Comparison of ENCODE assay signal across 21 mouse cellular contexts in genomic region chr12:84235981-84236752, GRCm38 (mm10). TPM values are rescaled to one million over a fixed set of nuclear protein-coding genes. Genes with fewer than 3 reads are reported as not detected.
DNase-seq lines count a peak whose midpoint lies in the region; ATAC-seq and TF ChIP-seq lines count a peak whose summit lies in the region.
"Had no signal": no experiment of that assay in that cellular context is flagged by ENCODE, and none has a peak within 500 bp of the region (broad histone marks: within the 10 kb centered on the region; RNA-seq: fewer than 3 reads in every experiment).

No protein-coding gene starts in this region.

- H3K4me2 ChIP-seq in liver, postnatal 0 days (ENCODE audit: low read depth, low read length), result no peak overlapping the region
- no peak overlapping the region for H3K4me2 ChIP-seq in liver, embryonic 12.5 days
- H3K4me2 ChIP-seq in CH12.LX (ENCODE audit: insufficient read depth, low read depth, poor library complexity, severe bottlenecking), result no peak overlapping the region
- no peak overlapping the region for H3K4me2 ChIP-seq in stomach, embryonic 16.5 days (ENCODE audit: low read depth, low read length)
- no peak overlapping the region for H3K4me2 ChIP-seq in hindbrain, embryonic 12.5 days (replicated peaks)
- H3K4me2 ChIP-seq: heart, embryonic 15.5 days; neural tube, embryonic 12.5 days had no signal

- no peak for DNase-seq in liver, postnatal 0 days
- DNase-seq in CH12.LX (ENCODE audit: extremely low read depth) (peak; percentile 22), MEL (ENCODE audit: low read depth, low spot score) (no peak)
- DNase-seq in spleen, postnatal 10 days (ENCODE audit: low spot score in 2 of 2), result no peak
- DNase-seq: cerebellum, adult 2 months; cerebellum, postnatal 36 days; gastrocnemius, postnatal 25 days; kidney, adult 18-20 months; lung, adult 2 months; right cerebral cortex, postnatal 4 days; thymus, postnatal 36 days had no signal

- 0 out of 2 replicates have a peak, but pooled peaks cover 2% of the 10 kb centered on the region for H3K27me3 ChIP-seq in liver, postnatal 0 days (ENCODE audit: insufficient read depth, low read length)
- peaks cover 20% of the 10 kb centered on the region for H3K27me3 ChIP-seq in liver, embryonic 12.5 days (replicated peaks)
- H3K27me3 ChIP-seq in CH12.LX (replicated peaks), result no peaks in the 10 kb centered on the region
- peaks cover 0 to 3% of the 10 kb centered on the region in 2 experiments for H3K27me3 ChIP-seq in MEL (ENCODE audit: control insufficient read depth in 1 of 2, insufficient read depth in 2 of 2, low read length in 2 of 2)
- no peaks in the 10 kb centered on the region for H3K27me3 ChIP-seq in stomach, embryonic 16.5 days (ENCODE audit: control insufficient read depth, insufficient read depth, low read length)
- no peaks in the 10 kb centered on the region for H3K27me3 ChIP-seq in hindbrain, embryonic 12.5 days
- H3K27me3 ChIP-seq: heart, embryonic 15.5 days; neural tube, embryonic 12.5 days; Patski had no signal

- no peak overlapping the region for H3K27ac ChIP-seq in liver, postnatal 0 days (ENCODE audit: low read depth)
- no peak overlapping the region for H3K27ac ChIP-seq in liver, embryonic 12.5 days
- H3K27ac ChIP-seq in CH12.LX (ENCODE audit: insufficient read depth, low read depth) (no peak overlapping the region), MEL (ENCODE audit: control insufficient read depth, low read depth, low read length) (no peak overlapping the region)
- 0 out of 2 replicates have a peak overlapping the region, but pooled peaks have one; percentile 49 for H3K27ac ChIP-seq in stomach, embryonic 16.5 days (ENCODE audit: low read length)
- no peak overlapping the region for H3K27ac ChIP-seq in hindbrain, embryonic 12.5 days
- H3K27ac ChIP-seq: heart, embryonic 15.5 days; limb, embryonic 10.5 days; midbrain, embryonic 10.5 days; neural tube, embryonic 12.5 days had no signal

- WGBS in liver, postnatal 0 days (ENCODE audit: insufficient replicate concordance), result 72% methylated on average over 10 of the region's 10 CpGs
- 65% methylated on average over 10 of the region's 10 CpGs for WGBS in liver, embryonic 12.5 days (ENCODE audit: insufficient replicate concordance)
- WGBS in stomach, embryonic 16.5 days, result 71% methylated on average over 10 of the region's 10 CpGs
- WGBS in hindbrain, embryonic 12.5 days, result 84% methylated on average over 10 of the region's 10 CpGs

- no peak overlapping the region for H3K9ac ChIP-seq in liver, postnatal 0 days (replicated peaks)
- H3K9ac ChIP-seq in liver, embryonic 12.5 days, result no peak overlapping the region
- H3K9ac ChIP-seq in CH12.LX (ENCODE audit: insufficient read depth, low read depth) (no peak overlapping the region), MEL (ENCODE audit: control insufficient read depth, low read depth, low read length, poor library complexity, severe bottlenecking) (no peak overlapping the region)
- H3K9ac ChIP-seq in stomach, embryonic 16.5 days (ENCODE audit: low read length), result no peak overlapping the region
- H3K9ac ChIP-seq in hindbrain, embryonic 12.5 days, result no peak overlapping the region
- H3K9ac ChIP-seq: heart, embryonic 15.5 days; neural tube, embryonic 12.5 days had no signal

- in situ Hi-C loops in CH12.LX (cut with MboI; ENCODE audit: low pct_ligation_motif_present, low pct_unique_long_range_greater_than_20kb, low sequenced_read_pairs), result no loop called here

- no peak for TF ChIP-seq EP300 in liver, postnatal 0 days (IDR thresholded peaks at IDR 0.05; ENCODE audit: low read depth)
- no peak for TF ChIP-seq EP300 in CH12.LX (IDR thresholded peaks at IDR 0.05; ENCODE audit: low read length)
- TF ChIP-seq EP300 in MEL (IDR thresholded peaks at IDR 0.05; ENCODE audit: low read depth in 1 of 2, low read length in 2 of 2), result no peak

- TF ChIP-seq RAD21 in CH12.LX (IDR thresholded peaks at IDR 0.05; ENCODE audit: low read depth, low read length) (no peak; the same call in 1 of the 2 replicates), MEL (IDR thresholded peaks at IDR 0.05; ENCODE audit: low read depth, low read length) (no peak)

- no peak for ATAC-seq in liver, postnatal 0 days
- no peak for ATAC-seq in liver, embryonic 12.5 days
- ATAC-seq in stomach, embryonic 16.5 days (ENCODE audit: insufficient read depth, low FRiP score), result no peak
- ATAC-seq in hindbrain, embryonic 12.5 days (ENCODE audit: low FRiP score), result no peak
- ATAC-seq: CD4-positive, CD25-positive, alpha-beta regulatory T cell, adult 4 months; forebrain, embryonic 14.5 days; Patski had no signal

- TF ChIP-seq CTCF in liver, postnatal 0 days (IDR thresholded peaks at IDR 0.05; ENCODE audit: low read depth), result 0 out of 2 replicates have a peak, but pooled peaks have one; percentile 1
- TF ChIP-seq CTCF in CH12.LX (conservative IDR thresholded peaks at IDR 0.05 in 1 of 2, IDR thresholded peaks at IDR 0.05 in 1 of 2; ENCODE audit: low read depth in 2 of 2, low read length in 2 of 2) (no peak), MEL (IDR thresholded peaks at IDR 0.05 in 2 of 3, conservative IDR thresholded peaks at IDR 0.05 in 1 of 3; ENCODE audit: control insufficient read depth in 1 of 3, insufficient read depth in 1 of 3, low read depth in 2 of 3, low read length in 3 of 3, poor library complexity in 1 of 3, severe bottlenecking in 1 of 3) (no peak)

- dilution Hi-C loops in CH12.LX (cut with MboI; ENCODE audit: extremely low pct_ligation_motif_present, extremely low pct_unique_long_range_greater_than_20kb, low sequenced_read_pairs), result no loop called here

- H3K79me2 ChIP-seq in CH12.LX (replicated peaks; ENCODE audit: control insufficient read depth, extremely low read depth, insufficient read depth, poor library complexity, severe bottlenecking), result no peaks in the 10 kb centered on the region
- H3K79me2 ChIP-seq in MEL (ENCODE audit: control insufficient read depth, insufficient read depth, low read length, poor library complexity), result no peaks in the 10 kb centered on the region

- no peaks in the 10 kb centered on the region for H3K36me3 ChIP-seq in liver, postnatal 0 days (replicated peaks; ENCODE audit: insufficient read depth, low read length)
- no peaks in the 10 kb centered on the region for H3K36me3 ChIP-seq in liver, embryonic 12.5 days
- H3K36me3 ChIP-seq in CH12.LX (replicated peaks in 1 of 2; ENCODE audit: control insufficient read depth in 1 of 2, insufficient read depth in 1 of 2, low read length in 1 of 2) (no peaks in the 10 kb centered on the region), MEL (ENCODE audit: control insufficient read depth in 1 of 2, insufficient read depth in 2 of 2, low read length in 2 of 2) (0 out of 4 replicates have a peak, but pooled peaks cover 0 to 4% of the 10 kb centered on the region in 2 experiments)
- no peaks in the 10 kb centered on the region for H3K36me3 ChIP-seq in stomach, embryonic 16.5 days (ENCODE audit: control insufficient read depth, insufficient read depth, low read length)
- H3K36me3 ChIP-seq in hindbrain, embryonic 12.5 days, result no peaks in the 10 kb centered on the region
- H3K36me3 ChIP-seq: heart, embryonic 15.5 days; limb, embryonic 10.5 days; midbrain, embryonic 10.5 days; neural tube, embryonic 12.5 days had no signal

- H3K4me1 ChIP-seq in liver, postnatal 0 days (ENCODE audit: insufficient read depth), result peaks cover 8% of the 10 kb centered on the region; the same call in 1 of the 2 replicates
- peaks cover 22% of the 10 kb centered on the region for H3K4me1 ChIP-seq in liver, embryonic 12.5 days
- H3K4me1 ChIP-seq in CH12.LX (ENCODE audit: control insufficient read depth in 1 of 2, insufficient read depth in 2 of 2), result peaks cover 4 to 18% of the 10 kb centered on the region in 2 experiments
- peaks cover 0 to 5% of the 10 kb centered on the region in 2 experiments; a peak in 1 of 4 replicates for H3K4me1 ChIP-seq in MEL (ENCODE audit: control insufficient read depth in 1 of 2, insufficient read depth in 2 of 2, low read length in 2 of 2)
- no peaks in the 10 kb centered on the region for H3K4me1 ChIP-seq in stomach, embryonic 16.5 days (ENCODE audit: control insufficient read depth, insufficient read depth, low read length)
- H3K4me1 ChIP-seq in hindbrain, embryonic 12.5 days, result no peaks in the 10 kb centered on the region
- H3K4me1 ChIP-seq: heart, embryonic 15.5 days; neural tube, embryonic 12.5 days had no signal

- TF ChIP-seq POLR2A in CH12.LX (IDR thresholded peaks at IDR 0.05; ENCODE audit: low read depth, low read length), result no peak
- TF ChIP-seq POLR2A in MEL (IDR thresholded peaks at IDR 0.05; ENCODE audit: control insufficient read depth in 1 of 2, insufficient read depth in 1 of 2, low read depth in 1 of 2, low read length in 2 of 2, poor library complexity in 1 of 2), result no peak

- H3K4me3 ChIP-seq in liver, postnatal 0 days (ENCODE audit: low read depth, low read length), result no peak overlapping the region
- H3K4me3 ChIP-seq in liver, embryonic 12.5 days, result no peak overlapping the region
- H3K4me3 ChIP-seq in CH12.LX (replicated peaks in 1 of 3; ENCODE audit: low read depth in 2 of 3, low read length in 2 of 3, poor library complexity in 1 of 3) (no peak overlapping the region), MEL (ENCODE audit: control insufficient read depth in 1 of 2, insufficient read depth in 1 of 2, low read depth in 2 of 2, low read length in 2 of 2) (no peak overlapping the region)
- no peak overlapping the region for H3K4me3 ChIP-seq in stomach, embryonic 16.5 days (replicated peaks; ENCODE audit: low read length)
- H3K4me3 ChIP-seq in hindbrain, embryonic 12.5 days, result no peak overlapping the region
- H3K4me3 ChIP-seq: heart, embryonic 15.5 days; limb, embryonic 10.5 days; midbrain, embryonic 10.5 days; neural tube, embryonic 12.5 days had no signal

- no peaks in the 10 kb centered on the region for H3K9me3 ChIP-seq in liver, postnatal 0 days (ENCODE audit: low read length)
- H3K9me3 ChIP-seq in liver, embryonic 12.5 days (replicated peaks), result no peaks in the 10 kb centered on the region
- H3K9me3 ChIP-seq in CH12.LX (replicated peaks; ENCODE audit: low read length), result no peaks in the 10 kb centered on the region
- H3K9me3 ChIP-seq in MEL (replicated peaks; ENCODE audit: insufficient read depth, low read length), result no peaks in the 10 kb centered on the region
- H3K9me3 ChIP-seq in stomach, embryonic 16.5 days (replicated peaks; ENCODE audit: control insufficient read depth, low read length), result no peaks in the 10 kb centered on the region
- no peaks in the 10 kb centered on the region for H3K9me3 ChIP-seq in hindbrain, embryonic 12.5 days (replicated peaks)
- H3K9me3 ChIP-seq: heart, embryonic 15.5 days; limb, embryonic 10.5 days; midbrain, embryonic 10.5 days; neural tube, embryonic 12.5 days had no signal

RNA-seq across cellular contexts. Expression of gene Elmsan1, which starts 17.5 kb away (rescaled TPM):
- 2.6 and 2.8 TPM in 2 replicates for polyA plus RNA-seq in liver, postnatal 0 days (2015; fragmentation: Nextera tagmentation; extraction: Ambion mirVana)
- polyA plus RNA-seq in liver, embryonic 12.5 days (2016; fragmentation: Nextera tagmentation; extraction: Ambion mirVana), result 6.9 and 8.0 TPM in 2 replicates
- 5.6 TPM in 2 replicates for total RNA-seq in CH12.LX (2012; rRNA removed)
- 2.0 and 2.2 TPM in 2 replicates for total RNA-seq in CH12.LX (2014; rRNA removed)
- polyA plus RNA-seq in CH12.LX (2012; ENCODE audit: insufficient read length, low read depth), result 12.4 and 14.3 TPM in 2 replicates
- 7.7 TPM in 2 replicates for total RNA-seq in MEL (2012; rRNA removed)
- 10 to 100 TPM in 1 of 2 experiments, not detected in 1; 25.3 TPM for polyA plus RNA-seq in MEL (2012; ENCODE audit: insufficient read depth in 1 of 2, insufficient read length in 2 of 2, low read depth in 1 of 2, low replicate concordance in 2 of 2, missing spikeins in 1 of 2)
- polyA plus RNA-seq in stomach, embryonic 16.5 days (2015; fragmentation: Nextera tagmentation; extraction: Ambion mirVana), result 8.7 and 9.4 TPM in 2 replicates
- polyA plus RNA-seq in hindbrain, embryonic 12.5 days (2016; fragmentation: Nextera tagmentation; extraction: Ambion mirVana), result 7.2 and 8.0 TPM in 2 replicates

RNA-seq across cellular contexts. Expression of gene Ptgr2, which starts 48.9 kb away (rescaled TPM):
- 28.0 and 30.2 TPM in 2 replicates for polyA plus RNA-seq in liver, postnatal 0 days (2015; fragmentation: Nextera tagmentation; extraction: Ambion mirVana)
- polyA plus RNA-seq in liver, embryonic 12.5 days (2016; fragmentation: Nextera tagmentation; extraction: Ambion mirVana), result 34.9 and 35.0 TPM in 2 replicates
- total RNA-seq in CH12.LX (2012; rRNA removed) (47.1 and 47.8 TPM in 2 replicates), CH12.LX (2014; rRNA removed) (46.0 and 46.6 TPM in 2 replicates), MEL (2012; rRNA removed) (32.6 and 33.0 TPM in 2 replicates)
- polyA plus RNA-seq in CH12.LX (2012; ENCODE audit: insufficient read length, low read depth) (47.1 and 51.3 TPM in 2 replicates), MEL (2012; ENCODE audit: insufficient read depth in 1 of 2, insufficient read length in 2 of 2, low read depth in 1 of 2, low replicate concordance in 2 of 2, missing spikeins in 1 of 2) (10 to 100 TPM in 1 of 2 experiments, not detected in 1; 35.9 TPM)
- 32.0 and 34.5 TPM in 2 replicates for polyA plus RNA-seq in stomach, embryonic 16.5 days (2015; fragmentation: Nextera tagmentation; extraction: Ambion mirVana)
- 16.0 and 17.4 TPM in 2 replicates for polyA plus RNA-seq in hindbrain, embryonic 12.5 days (2016; fragmentation: Nextera tagmentation; extraction: Ambion mirVana)
